Mouse (Mus musculus) gastrocnemius, adult 2 months (tissue): Measurements from ENCODE around the gene Pigv. TPM values are rescaled to one million over a fixed set of nuclear protein-coding genes. Genes with fewer than 3 reads are reported as not detected.
"Not testable (repeated sequence)": the region's sequence is repeated elsewhere in the genome, so short reads cannot be mapped to it uniquely, and the experiment has no call there.

Experiments used
- DNase-seq: peaks from one replicate; pipeline ENCODE4 v3.0.0; 2022
- H3K27ac ChIP-seq: fragments of 200-600 bp; 2 replicates; pipeline ENCODE4 v1.8.1; 2022; ENCODE audit warnings: mild to moderate bottlenecking
- H3K4me3 ChIP-seq: fragments of 200-600 bp; 2 replicates; pipeline ENCODE4 v1.8.1; 2022; ENCODE audit warnings: mild to moderate bottlenecking, moderate library complexity
- CTCF ChIP-seq: fragments of 200-600 bp; IDR thresholded peaks from 2 replicates; pipeline ENCODE4 v1.8.1; 2022; ENCODE audit warnings: antibody characterized with exemption, mild to moderate bottlenecking, moderate library complexity
- intact Hi-C: fragments of 180-260 bp; cut with DNase I; formaldehyde crosslinking; loops from one replicate; pipeline ENCODE4 v1.15.1; 2025
- total RNA-seq, 2 experiments: library from RNA; stranded (reverse); gene quantifications; 2 replicates each; pipeline ENCODE4 v1.2.3; 2021

The Pigv gene
- total RNA-seq, 2 experiments from 2014 or later, result 10.4 to 11.7 TPM

GRCm38 (mm10) chr4:133652746-133653145 lies 19.7 kb downstream of the Pigv start:
- no peak for DNase-seq
- no peak overlapping the region for H3K4me3 ChIP-seq
- intact Hi-C loops, result no loop called here
- H3K27ac ChIP-seq, result no peak overlapping the region
- no peak for TF ChIP-seq CTCF

- intact Hi-C loops, result loop anchor here (2.0 kb wide), 1 partner anchor 59 kb away; no protein-coding TSS in a partner anchor
- Histone ChIP-seq H3K27ac (no peak overlapping the region), H3K4me3 (no peak overlapping the region)
- TF ChIP-seq CTCF, result no peak
- no peak for DNase-seq
Observed at GRCm38 (mm10) chr4:133651986-133652385, 20.5 kb downstream of the Pigv start.

DNA sequence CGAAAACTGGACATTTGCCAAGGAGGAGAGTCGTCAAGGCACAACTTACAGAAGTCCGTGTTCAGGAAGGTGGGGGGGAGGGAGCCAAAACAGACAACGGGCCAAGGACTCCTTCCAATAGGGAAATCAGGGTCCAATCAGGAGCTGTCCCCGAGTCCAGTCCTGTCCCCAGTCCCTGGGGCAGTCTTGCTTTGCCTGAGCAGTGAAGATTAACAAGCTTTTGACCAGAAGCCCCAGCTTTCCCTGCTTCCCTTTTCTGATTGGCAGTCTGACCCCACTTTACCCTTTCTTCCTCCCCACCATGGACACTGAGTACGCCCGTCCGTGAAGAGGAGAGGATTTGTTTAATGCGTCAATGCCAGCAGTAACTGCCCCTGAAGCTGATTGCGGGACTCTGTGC lies 21.0 kb downstream of the Pigv start:
- DNase-seq, result no peak
- Histone ChIP-seq H3K27ac (no peak overlapping the region), H3K4me3 (no peak overlapping the region)
- intact Hi-C loops, result loop anchor here (2.0 kb wide), 1 partner anchor 59 kb away; no protein-coding TSS in a partner anchor
- TF ChIP-seq CTCF, result no peak

- peak; percentile 82 for DNase-seq
- TF ChIP-seq CTCF, result peak; percentile 77
- intact Hi-C loops, result loop anchor here (2.0 kb wide), 1 partner anchor 57 kb away; no protein-coding TSS in a partner anchor
- Histone ChIP-seq H3K27ac (peak within 1 kb of the TSS; percentile 82), H3K4me3 (peak within 1 kb of the TSS; percentile 70)
Observed at GRCm38 (mm10) chr4:133649989-133650699, 22.3 kb downstream of the Pigv start, which contains the start of gene Zdhhc18. Zdhhc18 (minus strand) TSS chr4:133650154.

- DNase-seq, intact Hi-C loops: not testable (repeated sequence)
- H3K4me3 ChIP-seq, result peak overlapping the region; percentile 70
- H3K27ac ChIP-seq, result peak overlapping the region; percentile 82
Observed at GRCm38 (mm10) chr4:133649464-133649863, 23.0 kb downstream of the Pigv start.

- no peak overlapping the region for H3K4me3 ChIP-seq
- TF ChIP-seq CTCF, result no peak
- H3K27ac ChIP-seq, result no peak overlapping the region
- intact Hi-C loops, result no loop called here
- DNase-seq, result no peak
Observed at GRCm38 (mm10) chr4:133645680-133646079, 26.8 kb downstream of the Pigv start.

DNA sequence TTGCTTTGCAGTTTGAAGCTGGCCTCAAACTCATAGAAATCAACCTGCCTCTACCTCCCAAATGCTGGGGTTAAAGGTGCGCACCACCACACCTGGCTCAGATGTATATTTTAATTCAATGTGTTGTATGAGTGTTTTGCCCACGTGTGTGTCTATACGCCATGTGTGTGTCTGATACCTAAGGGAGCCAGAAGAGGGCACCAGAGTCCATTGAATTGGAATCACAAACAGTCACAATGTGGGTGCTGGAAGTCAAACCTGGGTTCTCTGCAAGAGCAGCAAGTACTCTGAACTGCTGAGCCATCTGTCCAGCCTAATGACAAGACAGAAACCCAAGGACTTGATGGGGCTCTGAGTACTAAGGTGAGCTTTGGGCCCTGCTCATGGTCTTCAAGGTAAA lies 27.3 kb downstream of the Pigv start:
- DNase-seq, result no peak
- Histone ChIP-seq H3K27ac (no peak overlapping the region), H3K4me3 (no peak overlapping the region)
- peak; percentile 9; the same call in 1 of the 2 replicates for TF ChIP-seq CTCF
- intact Hi-C loops, result no loop called here

DNA sequence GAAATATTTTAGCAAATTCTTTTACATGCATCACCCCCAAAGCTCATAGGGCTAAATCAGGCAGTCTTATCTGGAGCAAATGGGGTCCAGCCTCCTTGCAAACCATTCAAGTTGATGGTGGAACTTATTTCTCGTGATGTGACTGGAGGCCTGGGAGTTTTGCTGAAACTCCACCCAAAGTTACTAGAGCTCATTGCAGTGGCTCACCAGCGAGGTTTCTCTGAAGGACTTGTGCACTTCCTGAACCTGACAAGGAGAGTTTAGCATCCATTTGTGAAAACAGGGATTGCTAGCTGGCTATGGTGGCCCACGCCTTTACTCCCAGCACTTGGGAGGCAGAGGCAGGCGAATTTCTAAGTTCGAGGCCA lies 38.4 kb downstream of the Pigv start:
- TF ChIP-seq CTCF, result no peak
- H3K27ac ChIP-seq, result peak overlapping the region; percentile 87
- no peak for DNase-seq
- intact Hi-C loops, result no loop called here
- H3K4me3 ChIP-seq, result no peak overlapping the region

DNA sequence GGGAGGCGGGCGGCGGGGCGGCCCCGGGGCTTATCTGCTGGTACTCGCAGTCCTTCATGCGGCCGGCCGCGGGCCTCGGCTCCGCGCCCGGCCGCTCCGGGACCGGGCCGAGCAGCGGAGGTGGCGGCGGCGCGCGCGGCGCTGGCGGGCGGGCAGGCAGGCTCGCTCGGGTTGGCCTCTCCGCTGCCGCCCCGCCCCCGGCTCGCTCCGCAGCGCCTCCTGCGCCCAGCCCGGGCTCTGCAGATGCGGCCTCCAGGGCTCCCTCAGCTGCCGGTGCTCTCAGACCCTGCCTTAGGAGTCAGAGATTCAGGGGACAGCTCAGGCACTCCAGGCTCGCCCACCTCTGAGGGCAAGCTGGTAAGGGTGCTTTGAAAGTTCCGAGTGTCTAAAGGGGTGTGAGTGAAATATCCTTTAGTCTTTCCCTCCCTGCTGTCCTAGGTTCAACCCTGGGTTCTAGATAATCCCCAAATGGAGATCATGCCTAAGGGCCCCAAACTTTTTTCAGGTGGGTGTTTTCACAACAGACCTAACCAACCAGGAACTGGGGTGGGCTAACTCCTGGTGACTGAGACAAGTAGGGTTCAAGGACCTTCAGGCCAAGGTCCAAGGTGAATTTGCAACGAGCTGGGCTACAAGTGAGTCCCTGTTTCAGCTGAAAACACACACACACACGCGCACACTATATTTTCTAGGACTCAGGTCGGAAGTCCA lies 39.0 kb downstream of the Pigv start:
- H3K4me3 ChIP-seq, result peak overlapping the region; percentile 88
- intact Hi-C loops, result no loop called here

GRCm38 (mm10) chr4:133632483-133633327 lies 39.7 kb downstream of the Pigv start:
- Histone ChIP-seq H3K27ac (peak overlapping the region; percentile 87), H3K4me3 (peak overlapping the region; percentile 88)
- intact Hi-C loops, result no loop called here
- DNase-seq, result peak; percentile 72
- TF ChIP-seq CTCF, result no peak

More for the DNA sequence above, 39.0 kb downstream of the Pigv start:
- peak overlapping the region; percentile 87 for H3K27ac ChIP-seq
- peak; percentile 80 for TF ChIP-seq CTCF
- peak; percentile 94 for DNase-seq

DNA sequence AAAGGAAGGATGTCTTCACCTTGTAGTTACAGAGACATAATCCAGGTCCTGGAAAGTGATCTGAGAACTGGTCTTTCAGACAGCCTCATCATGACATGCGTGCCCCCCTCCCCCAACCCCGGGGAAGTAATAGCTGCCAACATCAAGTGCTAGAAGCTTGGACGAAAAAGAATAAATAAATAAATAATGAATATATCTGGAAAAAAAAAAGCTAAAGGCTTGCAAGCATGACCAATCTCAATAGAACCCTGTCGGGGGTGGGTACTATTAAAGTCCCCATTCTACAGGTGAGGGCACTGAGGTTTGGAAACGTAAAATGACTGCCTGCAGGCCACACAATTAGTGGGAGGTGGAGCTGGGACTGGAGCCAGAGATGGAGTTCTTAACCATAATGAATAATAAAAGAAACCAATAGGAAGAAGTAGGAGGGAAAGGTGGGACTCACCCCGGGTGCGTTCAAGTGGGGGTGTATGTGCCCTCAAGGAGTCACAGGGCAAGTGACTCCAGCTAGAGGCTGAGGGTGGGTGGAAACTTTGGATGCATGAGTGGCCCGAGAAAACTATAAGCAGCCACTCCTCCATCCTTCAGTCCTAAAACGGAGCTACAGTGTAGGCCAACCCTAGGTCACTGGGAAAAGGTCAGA lies 40.6 kb downstream of the Pigv start:
- intact Hi-C loops, result no loop called here
- H3K27ac ChIP-seq, result peak overlapping the region; percentile 87
- H3K4me3 ChIP-seq, result peak overlapping the region; percentile 88
- DNase-seq, result peak; percentile 40
- TF ChIP-seq CTCF, result no peak

DNA sequence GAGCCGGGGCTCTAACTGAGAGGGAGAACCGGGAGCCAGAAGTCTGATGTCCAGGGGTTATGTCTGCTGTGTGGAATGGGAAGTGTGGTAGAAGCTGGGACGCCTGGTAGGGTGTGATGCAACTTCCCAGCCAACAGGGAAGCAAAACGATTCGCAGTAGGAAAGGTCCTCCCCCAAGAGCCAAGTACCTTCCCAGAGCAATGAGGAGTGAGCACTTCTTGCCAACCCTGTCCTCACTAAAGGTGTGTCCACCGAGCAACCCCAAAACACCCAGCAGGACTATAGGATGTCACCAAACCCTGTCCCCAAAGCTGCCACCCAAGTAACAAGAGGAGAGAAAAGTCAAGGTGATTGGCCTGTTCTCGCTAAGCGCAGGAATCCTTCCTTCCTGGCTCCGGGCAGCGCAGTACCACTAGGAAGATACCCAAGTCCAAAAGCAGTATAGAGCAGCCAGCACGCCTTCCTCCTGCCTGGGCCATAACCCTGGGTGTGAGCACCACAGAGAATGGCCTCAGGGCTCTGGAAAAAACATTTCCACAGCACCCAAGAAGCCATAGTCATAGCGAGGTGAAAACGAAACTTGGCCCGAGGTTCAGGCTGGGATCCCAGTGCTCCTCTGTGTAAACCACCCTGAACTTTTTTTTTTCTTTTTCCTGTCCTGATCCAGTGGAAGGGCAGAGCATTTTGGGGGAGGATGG lies 41.2 kb downstream of the Pigv start:
- peak overlapping the region; percentile 88 for H3K4me3 ChIP-seq
- no peak for TF ChIP-seq CTCF
- peak overlapping the region; percentile 87 for H3K27ac ChIP-seq
- peak; percentile 44 for DNase-seq
- intact Hi-C loops, result no loop called here
